Mouse (Mus musculus): ENCODE results near the gene Smpd1. TPM values are rescaled to one million over a fixed set of nuclear protein-coding genes. Genes with fewer than 3 reads are reported as not detected.

The Smpd1 gene
- 37.2 TPM for polyA plus RNA-seq (2017; shearing (Covaris generic))

GRCm38 (mm10) chr7:105554212-105554942 is at the start of gene Smpd1:
Smpd1 (plus strand) TSS chr7:105554360.

GRCm38 (mm10) chr7:105581094-105581703 is 27.0 kb downstream of the Smpd1 start, which contains the start of gene Apbb1:
Apbb1 (minus strand) TSS chr7:105581653.

Other genes starting within 250 kb of the Smpd1 start
- gene Olfr689, start 243.2 kb upstream of the Smpd1 start, polyA plus RNA-seq (2017; shearing (Covaris generic)), result 0.05 TPM
- not detected for gene Olfr690, start 220.3 kb upstream of the Smpd1 start, polyA plus RNA-seq (2017; shearing (Covaris generic))
- gene Olfr691, start 212.1 kb upstream of the Smpd1 start, polyA plus RNA-seq (2017; shearing (Covaris generic)), result not detected
- not detected for gene Olfr692, start 186.1 kb upstream of the Smpd1 start, polyA plus RNA-seq (2017; shearing (Covaris generic))
- gene Gm5901, start 179.3 kb upstream of the Smpd1 start, polyA plus RNA-seq (2017; shearing (Covaris generic)), result not detected
- 36.8 TPM for gene Fam160a2, start 154.3 kb upstream of the Smpd1 start, polyA plus RNA-seq (2017; shearing (Covaris generic))
- not detected for gene Cnga4, start 149.8 kb upstream of the Smpd1 start, polyA plus RNA-seq (2017; shearing (Covaris generic))
- not detected for gene Cckbr, start 128.6 kb upstream of the Smpd1 start, polyA plus RNA-seq (2017; shearing (Covaris generic))
- gene Cavin3, start 72.1 kb upstream of the Smpd1 start, polyA plus RNA-seq (2017; shearing (Covaris generic)), result 0.12 TPM
- 3.9 TPM for gene Apbb1, start 27.3 kb downstream of the Smpd1 start, polyA plus RNA-seq (2017; shearing (Covaris generic))
- gene Hpx, start 45.8 kb downstream of the Smpd1 start, polyA plus RNA-seq (2017; shearing (Covaris generic)), result not detected
- gene Trim3, start 79.2 kb downstream of the Smpd1 start, polyA plus RNA-seq (2017; shearing (Covaris generic)), result 13.4 TPM
- 209 TPM for gene Timm10b, start 85.7 kb downstream of the Smpd1 start, polyA plus RNA-seq (2017; shearing (Covaris generic))
- gene Arfip2, start 86.1 kb downstream of the Smpd1 start, polyA plus RNA-seq (2017; shearing (Covaris generic)), result 22.9 TPM
- 11.6 TPM for gene Gm45799, start 86.2 kb downstream of the Smpd1 start, polyA plus RNA-seq (2017; shearing (Covaris generic))
- gene Dnhd1, start 96.5 kb downstream of the Smpd1 start, polyA plus RNA-seq (2017; shearing (Covaris generic)), result 2.3 TPM
- gene Ilk, start 182.2 kb downstream of the Smpd1 start, polyA plus RNA-seq (2017; shearing (Covaris generic)), result 257 TPM
- gene Rrp8, start 183.0 kb downstream of the Smpd1 start, polyA plus RNA-seq (2017; shearing (Covaris generic)), result 39.5 TPM
- gene Taf10, start 190.0 kb downstream of the Smpd1 start, polyA plus RNA-seq (2017; shearing (Covaris generic)), result 355 TPM
- gene Tpp1, start 197.9 kb downstream of the Smpd1 start, polyA plus RNA-seq (2017; shearing (Covaris generic)), result 117 TPM
- gene Dchs1, start 233.3 kb downstream of the Smpd1 start, polyA plus RNA-seq (2017; shearing (Covaris generic)), result 0.08 TPM